Mouse (Mus musculus): ENCODE measurements at regions not wholly inside any gene's neighbourhood (a gene's known extent, or its start where the extent isn't known, plus 50 kb on each side); places are given as distances from the start of the nearest gene placed in this dataset.

GRCm38 (mm10) chr4:125915166-125915565 is 109.2 kb upstream of the Csf3r start:
- TF ChIP-seq CTCF (IDR thresholded peaks at IDR 0.05; ENCODE audit: low read depth, low read length) (no peak; the same call in 1 of the 2 replicates), POLR2A (IDR thresholded peaks at IDR 0.05; ENCODE audit: extremely low read depth, insufficient read depth, low read length) (no peak)
